Mouse (Mus musculus) cerebellum, adult 9-11 months (tissue): ENCODE results near the gene Ptprz1.
"Not testable (repeated sequence)": the region's sequence is repeated elsewhere in the genome, so short reads cannot be mapped to it uniquely, and the experiment has no call there.

Experiments used
- DNase-seq: peaks from one replicate; pipeline ENCODE4 v3.0.0; 2022

The Ptprz1 gene

DNA sequence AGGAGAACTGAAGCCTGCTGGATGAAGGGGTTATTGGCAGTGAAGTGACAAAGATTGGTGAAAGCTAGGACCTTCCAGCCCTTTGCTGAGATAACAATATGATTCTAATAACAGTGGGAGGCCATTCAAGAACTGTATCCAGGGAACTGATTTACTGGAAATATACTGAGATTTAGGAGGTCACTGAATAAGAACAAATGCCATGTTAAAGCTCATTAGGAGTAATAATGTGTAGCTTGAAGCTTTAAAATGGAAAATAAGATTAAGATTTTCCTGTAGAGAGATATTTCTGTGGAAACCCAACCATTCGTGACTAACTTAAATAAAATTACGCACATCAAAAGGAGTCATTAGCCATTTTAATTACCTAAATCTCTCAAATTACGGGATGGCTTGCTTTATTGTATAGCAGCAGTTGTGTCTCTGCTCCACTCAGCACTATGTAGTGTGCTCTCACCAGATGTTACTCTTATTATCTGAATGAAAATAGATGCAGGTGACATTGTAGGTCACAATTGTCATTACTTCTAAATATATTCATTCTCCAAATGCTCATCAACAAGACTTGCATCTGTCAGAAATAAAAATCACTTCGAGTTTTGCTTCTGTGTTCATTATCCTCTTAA is 139.8 kb downstream of the Ptprz1 start:
- DNase-seq, result no peak

DNA sequence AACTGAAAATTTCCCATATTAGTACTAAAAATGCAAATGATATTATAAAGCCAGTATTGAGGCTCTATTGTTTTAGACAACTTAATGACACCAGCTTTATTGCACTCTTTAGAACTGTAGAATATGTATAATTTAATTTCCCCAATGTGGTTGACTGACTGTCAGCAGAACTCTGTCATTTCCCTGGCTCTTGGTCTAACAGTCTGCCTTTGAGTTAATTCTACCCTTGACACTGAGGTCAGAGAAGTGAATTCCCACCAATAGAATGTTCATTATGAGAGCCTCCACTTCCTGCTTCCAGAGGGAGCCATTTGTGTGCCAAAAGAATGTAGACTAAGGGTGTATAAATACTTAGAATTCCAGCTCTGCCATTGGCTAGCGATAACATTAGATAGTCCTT is 152.9 kb downstream of the Ptprz1 start:
- no peak for DNase-seq

DNA sequence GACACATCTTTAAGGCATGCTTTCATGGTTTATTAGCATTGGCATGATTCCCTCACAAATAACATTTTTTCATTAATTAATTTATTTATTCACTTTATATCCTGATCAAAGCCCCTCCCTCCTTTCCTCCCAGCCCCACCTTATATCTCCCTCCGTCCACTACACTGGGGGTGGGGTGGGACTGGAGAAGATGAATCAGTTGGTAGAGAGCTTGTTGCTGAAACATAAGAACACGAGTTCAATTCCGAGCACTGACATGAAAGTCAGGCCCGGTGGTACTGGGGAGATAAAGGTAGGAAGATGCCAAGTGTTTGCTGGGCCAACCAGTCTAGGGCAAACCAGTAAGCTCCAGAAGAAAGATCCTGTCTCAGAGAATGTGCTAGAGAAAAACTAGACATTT is 173.5 kb downstream of the Ptprz1 start:
- no peak for DNase-seq

DNA sequence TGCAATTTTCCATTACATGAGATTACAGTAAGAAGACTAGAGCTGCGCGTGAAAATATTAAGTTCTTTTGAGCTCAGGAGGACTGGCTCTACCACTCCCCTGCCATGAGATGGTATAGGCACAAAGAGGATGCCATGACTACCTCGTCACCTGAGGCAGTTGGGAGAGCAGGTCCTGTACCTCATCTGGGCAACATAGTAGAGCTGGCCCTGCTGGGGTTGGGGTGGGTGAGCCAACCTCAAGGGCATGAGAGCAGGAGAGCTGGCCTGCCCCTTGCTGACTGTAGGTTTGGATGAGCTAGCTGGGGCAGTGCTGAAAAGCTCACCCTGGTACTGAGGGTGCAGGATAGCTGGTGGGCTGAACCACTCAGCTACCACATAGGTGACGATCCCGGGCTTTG is 180.4 kb downstream of the Ptprz1 start:
- no peak for DNase-seq

DNA sequence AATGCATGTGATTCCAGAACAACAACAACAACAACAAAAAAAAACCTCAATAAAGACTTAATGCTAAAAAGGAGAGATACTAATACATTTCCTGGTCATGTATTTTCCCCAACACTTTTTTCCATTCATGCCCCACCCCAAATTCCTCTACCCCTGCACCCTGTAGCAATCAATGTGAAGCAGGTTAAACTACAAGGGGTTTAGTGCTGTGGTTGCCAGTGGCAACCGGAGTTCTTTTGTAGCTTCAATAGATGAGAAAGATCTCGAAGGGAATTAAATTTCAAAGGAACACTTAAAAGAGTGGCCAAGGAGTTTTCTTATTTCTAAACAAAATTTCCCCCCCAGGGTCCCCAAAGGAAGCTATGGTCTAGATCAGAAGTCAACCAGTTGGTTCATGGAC is 200.8 kb downstream of the Ptprz1 start:
- no peak for DNase-seq

DNA sequence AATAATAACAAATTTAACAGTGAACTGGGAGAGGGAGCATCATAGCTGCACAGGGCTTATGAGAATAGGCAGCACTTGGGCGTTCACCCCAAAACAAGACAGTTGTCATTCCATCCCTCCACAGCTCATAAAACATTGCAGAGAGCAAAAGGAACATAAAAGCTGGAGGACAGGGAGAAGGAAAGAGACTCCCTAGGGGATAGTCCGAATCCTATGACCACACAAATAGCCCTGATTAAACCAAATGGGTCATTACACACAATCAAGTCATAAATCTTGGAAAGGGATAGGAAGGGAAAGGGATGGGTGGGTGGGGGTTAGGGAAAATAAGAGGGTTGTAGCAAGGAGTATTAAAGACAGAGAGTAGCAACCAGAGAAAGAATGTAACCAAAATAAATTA is 203.0 kb downstream of the Ptprz1 start:
- DNase-seq, result no peak

DNA sequence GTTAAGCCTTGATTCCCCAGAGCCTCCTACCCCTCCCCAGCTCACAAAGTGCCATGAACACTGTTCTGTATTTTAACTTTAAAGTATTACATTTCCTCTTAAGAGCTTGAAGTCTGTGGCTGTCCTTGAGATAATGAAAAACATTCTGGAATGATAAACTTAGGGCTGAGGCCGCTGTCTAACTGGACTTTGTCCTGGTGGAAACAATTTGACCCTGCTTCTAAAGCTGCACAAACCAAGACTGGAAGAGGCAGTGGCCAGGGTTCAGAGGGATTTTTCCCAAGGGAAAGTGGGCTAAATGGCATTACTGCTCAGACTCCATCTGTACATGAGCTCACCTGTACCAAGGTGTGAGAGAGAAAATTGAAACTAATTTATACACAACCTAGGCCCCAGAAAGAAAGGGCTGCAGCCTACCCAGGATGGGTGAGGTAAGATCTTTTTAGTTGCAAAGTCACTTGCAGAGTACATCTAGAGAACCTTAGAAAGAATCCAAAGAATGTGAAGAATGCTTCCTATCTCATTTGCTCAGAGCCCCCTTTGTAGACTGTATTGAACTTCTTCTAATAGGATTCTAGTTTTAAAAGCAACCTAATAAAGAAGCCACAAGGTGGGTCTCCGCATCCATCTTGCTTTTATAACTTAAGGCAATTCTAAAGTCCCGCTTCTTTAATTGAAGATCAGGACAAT is 204.8 kb downstream of the Ptprz1 start:
- no peak for DNase-seq

DNA sequence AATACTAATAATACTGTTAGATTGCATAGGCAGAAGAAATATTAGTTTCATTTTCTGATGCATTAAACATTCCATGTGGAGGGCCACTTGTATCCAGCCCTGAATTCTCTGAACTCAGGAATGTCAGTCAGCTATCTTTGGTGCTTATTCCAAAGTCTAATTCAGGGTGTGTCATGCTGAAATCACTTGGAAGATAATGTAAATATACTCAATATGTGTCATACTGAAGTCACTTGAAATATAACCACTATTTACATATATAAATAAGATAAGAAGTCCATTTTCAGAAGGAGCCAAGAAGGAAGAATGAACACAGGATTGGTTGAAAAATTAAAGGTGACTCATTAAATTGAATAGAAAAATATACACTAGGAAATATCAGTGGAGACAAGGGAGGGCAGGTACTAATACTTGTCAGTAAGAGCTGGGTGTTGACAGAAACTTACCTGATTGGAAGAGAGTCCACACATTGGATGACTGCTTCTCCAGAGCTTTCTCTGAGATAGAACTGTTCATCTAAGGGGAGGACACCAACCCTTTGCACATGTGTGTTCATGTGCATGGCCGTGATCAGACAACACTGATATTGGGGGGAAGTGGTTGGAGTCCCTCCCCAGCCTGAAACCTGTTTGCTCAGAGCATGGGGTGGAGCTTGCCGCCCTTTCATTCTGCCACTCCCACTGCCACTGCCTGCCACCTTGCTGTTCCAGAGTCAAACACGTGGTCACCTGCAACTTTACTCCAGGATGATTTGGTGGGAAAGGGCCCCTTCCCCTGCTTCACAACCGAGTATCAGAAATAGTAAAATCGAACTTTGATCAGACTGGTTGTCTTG is 209.5 kb downstream of the Ptprz1 start:
- no peak for DNase-seq

DNA sequence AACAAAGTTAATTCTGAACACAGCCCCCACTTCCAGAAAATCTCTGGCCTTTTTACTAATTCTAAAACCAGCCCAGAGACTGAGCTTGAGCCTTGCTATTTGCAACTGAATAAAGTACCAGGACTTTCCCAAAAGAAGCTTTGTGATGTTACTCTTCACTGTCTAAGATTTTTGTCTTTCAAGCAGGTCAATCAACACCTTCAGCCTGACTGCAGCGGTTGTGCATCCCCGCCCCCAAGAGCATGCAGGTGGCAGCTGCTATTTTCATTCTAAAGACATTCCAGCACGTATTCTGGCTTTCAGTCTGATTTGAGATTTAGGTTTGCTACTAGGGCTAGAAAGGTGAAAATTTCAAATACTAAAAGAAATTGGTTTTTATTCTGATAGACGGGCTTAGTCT is 214.0 kb downstream of the Ptprz1 start:
- DNase-seq, result not testable (repeated sequence)

DNA sequence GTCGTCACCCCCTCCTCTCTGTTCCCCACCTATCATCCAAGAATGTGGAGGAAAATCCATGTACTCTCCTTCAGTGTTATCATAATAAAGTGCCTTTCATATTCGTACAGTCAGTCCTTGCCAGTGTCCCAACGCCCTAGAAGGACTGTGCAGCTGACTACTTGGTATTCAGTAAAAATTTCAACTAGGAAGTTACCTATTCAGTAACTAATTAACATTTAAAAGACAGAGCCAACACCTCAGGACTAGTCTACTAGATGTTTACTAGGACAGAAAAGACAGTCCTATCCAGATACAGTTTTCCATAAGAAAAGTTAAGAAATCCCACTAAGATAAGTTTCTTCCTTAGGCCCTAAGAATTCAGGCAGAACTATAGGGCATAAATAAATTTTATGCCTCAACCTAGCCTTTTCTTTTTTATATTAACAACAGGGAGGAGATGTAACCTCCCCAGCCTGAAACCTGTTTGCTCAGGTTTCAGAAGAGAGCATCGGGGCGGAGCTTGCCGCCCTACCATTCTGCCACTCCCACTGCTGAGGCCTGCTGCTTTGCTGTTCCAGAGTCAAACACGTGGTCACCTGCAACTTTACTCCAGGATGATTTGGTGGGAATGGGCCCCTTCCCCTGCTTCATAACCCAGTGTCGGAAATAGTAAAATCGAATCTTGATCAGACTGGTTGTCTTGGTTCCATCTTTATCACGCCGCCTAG is 215.2 kb downstream of the Ptprz1 start:
- not testable (repeated sequence) for DNase-seq
